Mouse (Mus musculus): ENCODE measurements around the gene Gm36176. TPM values are rescaled to one million over a fixed set of nuclear protein-coding genes. Genes with fewer than 3 reads are reported as not detected.

Gm36176 gene
- polyA plus RNA-seq, 1 experiment from 2014 or later: not detected

DNA sequence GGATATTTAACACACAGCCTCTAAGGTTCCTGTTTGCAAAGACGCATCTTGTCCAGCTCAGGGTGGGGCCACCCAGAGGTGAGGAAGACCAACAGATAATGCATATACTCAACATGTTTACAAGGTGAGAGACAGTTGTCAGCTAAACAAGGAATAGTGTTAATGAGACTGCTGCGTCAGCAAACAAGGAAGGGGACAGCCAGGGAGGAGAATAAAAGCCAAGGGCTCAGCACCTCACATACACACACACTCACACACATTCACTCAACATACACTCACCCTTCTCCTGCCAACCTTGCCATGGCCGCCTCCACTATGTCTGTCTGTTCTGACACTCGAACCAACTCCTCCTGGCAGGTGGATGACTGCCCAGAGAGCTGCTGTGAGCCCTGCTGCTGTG, 32.2 kb upstream of the Gm36176 start, which contains the start of gene Gm2696:
TSS of gene Gm2696 (plus strand) at position 301 of the 400 bp plus-strand sequence.
- TF ChIP-seq CTCF (IDR thresholded peaks at IDR 0.05): no peak
- TF ChIP-seq EP300 (IDR thresholded peaks at IDR 0.05): no peak
- H3K9ac ChIP-seq (replicated peaks; ENCODE audit: low read depth): no peak within 1 kb of the TSS
- no peaks in the 10 kb centered on the region for H3K27me3 ChIP-seq (replicated peaks; ENCODE audit: insufficient read depth, low read length)
- 34% methylated on average over 4 of the region's 4 CpGs for WGBS
- DNase-seq (ENCODE audit: low spot score) (no peak), ATAC-seq (no peak)
- no peak within 1 kb of the TSS for H3K4me2 ChIP-seq (replicated peaks; ENCODE audit: low read depth, low read length)
- no peaks in the 10 kb centered on the region for H3K9me3 ChIP-seq (ENCODE audit: low read length)
- H3K36me3 ChIP-seq (ENCODE audit: insufficient read depth, low read length): no peaks in the 10 kb centered on the region
- H3K27ac ChIP-seq (ENCODE audit: low read length): no peak within 1 kb of the TSS
- H3K4me3 ChIP-seq (ENCODE audit: low read depth, low read length): no peak within 1 kb of the TSS
- no peaks in the 10 kb centered on the region for H3K4me1 ChIP-seq (ENCODE audit: insufficient read depth, low read depth, low read length)

GRCm38 (mm10) chr10:77815514-77815913, 31.1 kb upstream of the Gm36176 start:
- H3K27ac ChIP-seq (ENCODE audit: low read length): no peak overlapping the region
- no peaks in the 10 kb centered on the region for H3K9me3 ChIP-seq (ENCODE audit: low read length)
- H3K36me3 ChIP-seq (ENCODE audit: insufficient read depth, low read length): no peaks in the 10 kb centered on the region
- DNase-seq (ENCODE audit: low spot score) (peak; percentile 5), ATAC-seq (no peak)
- no peak overlapping the region for H3K4me3 ChIP-seq (ENCODE audit: low read depth, low read length)
- H3K9ac ChIP-seq (replicated peaks; ENCODE audit: low read depth): no peak overlapping the region
- TF ChIP-seq EP300 (IDR thresholded peaks at IDR 0.05) (no peak), CTCF (IDR thresholded peaks at IDR 0.05) (peak; percentile 72)
- no peak overlapping the region for H3K4me2 ChIP-seq (replicated peaks; ENCODE audit: low read depth, low read length)
- no peaks in the 10 kb centered on the region for H3K27me3 ChIP-seq (replicated peaks; ENCODE audit: insufficient read depth, low read length)
- H3K4me1 ChIP-seq (ENCODE audit: insufficient read depth, low read depth, low read length): no peaks in the 10 kb centered on the region
- 24% methylated on average over 5 of the region's 5 CpGs for WGBS

DNA sequence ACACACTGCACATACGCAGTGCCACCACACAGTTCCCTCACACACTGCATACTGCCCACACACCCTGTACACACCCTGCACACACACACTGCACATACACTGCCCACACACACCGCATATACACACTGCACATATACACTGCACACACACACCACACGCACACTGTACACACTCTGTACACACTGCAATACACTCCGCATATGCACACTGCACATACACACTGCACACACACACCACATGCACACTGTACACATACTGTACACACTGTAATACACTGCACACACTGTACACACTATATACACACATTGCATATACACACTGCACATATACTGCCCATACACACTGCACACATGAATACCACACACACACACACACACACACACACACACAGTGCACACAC, 28.1 kb upstream of the Gm36176 start:
- H3K36me3 ChIP-seq (ENCODE audit: insufficient read depth, low read length): no peaks in the 10 kb centered on the region
- no peak overlapping the region for H3K4me3 ChIP-seq (ENCODE audit: low read depth, low read length)
- ATAC-seq: no peak
- H3K27me3 ChIP-seq (replicated peaks; ENCODE audit: insufficient read depth, low read length): no peaks in the 10 kb centered on the region
- DNase-seq (ENCODE audit: low spot score): no peak
- no peak overlapping the region for H3K4me2 ChIP-seq (replicated peaks; ENCODE audit: low read depth, low read length)
- H3K9me3 ChIP-seq (ENCODE audit: low read length): no peaks in the 10 kb centered on the region
- H3K27ac ChIP-seq (ENCODE audit: low read length): no peak overlapping the region
- H3K9ac ChIP-seq (replicated peaks; ENCODE audit: low read depth): no peak overlapping the region
- WGBS: 97% methylated on average over 4 of the region's 4 CpGs
- H3K4me1 ChIP-seq (ENCODE audit: insufficient read depth, low read depth, low read length): no peaks in the 10 kb centered on the region
- TF ChIP-seq EP300 (IDR thresholded peaks at IDR 0.05): no peak
- TF ChIP-seq CTCF (IDR thresholded peaks at IDR 0.05): no peak

DNA sequence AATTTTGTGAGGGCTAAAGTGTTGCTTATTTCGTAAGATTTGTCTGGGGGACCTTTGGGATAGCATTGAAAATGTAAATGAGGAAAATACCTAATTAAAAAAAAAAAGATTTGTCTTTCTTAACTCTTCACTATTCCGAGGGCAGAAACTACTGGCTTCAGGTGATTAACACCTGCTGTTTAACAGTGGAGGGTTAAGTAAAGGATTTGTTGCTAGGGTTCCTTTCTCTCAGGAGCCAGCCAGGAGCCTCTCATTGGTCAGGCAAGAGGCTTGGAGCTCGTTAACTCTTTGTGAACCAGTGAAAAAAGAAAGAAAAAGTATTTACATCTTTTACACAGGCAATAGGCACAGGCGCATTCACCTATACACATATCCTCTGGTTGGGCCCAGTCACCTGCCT, 27.4 kb upstream of the Gm36176 start:
- 32% methylated on average over 4 of the region's 4 CpGs for whole genome bisulfite sequencing
- Histone ChIP-seq H3K4me3 (ENCODE audit: low read depth, low read length) (no peak overlapping the region), H3K36me3 (ENCODE audit: insufficient read depth, low read length) (no peaks in the 10 kb centered on the region), H3K4me1 (ENCODE audit: insufficient read depth, low read depth, low read length) (no peaks in the 10 kb centered on the region), H3K4me2 (replicated peaks; ENCODE audit: low read depth, low read length) (no peak overlapping the region), H3K9me3 (ENCODE audit: low read length) (no peaks in the 10 kb centered on the region), H3K9ac (replicated peaks; ENCODE audit: low read depth) (no peak overlapping the region), H3K27ac (ENCODE audit: low read length) (no peak overlapping the region), H3K27me3 (replicated peaks; ENCODE audit: insufficient read depth, low read length) (no peaks in the 10 kb centered on the region)
- DNase-seq (ENCODE audit: low spot score) (no peak), ATAC-seq (no peak)
- TF ChIP-seq CTCF (IDR thresholded peaks at IDR 0.05) (no peak), EP300 (IDR thresholded peaks at IDR 0.05) (no peak)

- Histone ChIP-seq H3K4me1 (ENCODE audit: insufficient read depth, low read depth, low read length) (no peaks in the 10 kb centered on the region), H3K4me3 (ENCODE audit: low read depth, low read length) (no peak within 1 kb of the TSS), H3K9me3 (ENCODE audit: low read length) (no peaks in the 10 kb centered on the region), H3K4me2 (replicated peaks; ENCODE audit: low read depth, low read length) (no peak within 1 kb of the TSS), H3K9ac (replicated peaks; ENCODE audit: low read depth) (no peak within 1 kb of the TSS), H3K27ac (ENCODE audit: low read length) (no peak within 1 kb of the TSS), H3K27me3 (replicated peaks; ENCODE audit: insufficient read depth, low read length) (no peaks in the 10 kb centered on the region), H3K36me3 (ENCODE audit: insufficient read depth, low read length) (no peaks in the 10 kb centered on the region)
- peak; percentile 62 for ATAC-seq
- 42% methylated on average over 6 of the region's 6 CpGs for WGBS
- TF ChIP-seq EP300 (IDR thresholded peaks at IDR 0.05): no peak
- TF ChIP-seq CTCF (IDR thresholded peaks at IDR 0.05): no peak
- DNase-seq (ENCODE audit: low spot score): peak; percentile 12
These were observed 19.7 kb upstream of the Gm36176 start, which contains the start of gene Krtap10-4 for GRCm38 (mm10) chr10:77826951-77827350. Krtap10-4 (minus strand) TSS chr10:77827095.

GRCm38 (mm10) chr10:77835647-77836046, 11.0 kb upstream of the Gm36176 start, which contains the start of gene Krtap10-10:
Krtap10-10 (plus strand) TSS chr10:77835947.
- Histone ChIP-seq H3K9me3 (ENCODE audit: low read length) (no peaks in the 10 kb centered on the region), H3K27ac (ENCODE audit: low read length) (no peak within 1 kb of the TSS), H3K4me2 (replicated peaks; ENCODE audit: low read depth, low read length) (no peak within 1 kb of the TSS), H3K4me3 (ENCODE audit: low read depth, low read length) (no peak within 1 kb of the TSS), H3K36me3 (ENCODE audit: insufficient read depth, low read length) (no peaks in the 10 kb centered on the region), H3K4me1 (ENCODE audit: insufficient read depth, low read depth, low read length) (no peaks in the 10 kb centered on the region), H3K27me3 (replicated peaks; ENCODE audit: insufficient read depth, low read length) (no peaks in the 10 kb centered on the region), H3K9ac (replicated peaks; ENCODE audit: low read depth) (no peak within 1 kb of the TSS)
- no peak for ATAC-seq
- 65% methylated on average over 8 of the region's 9 CpGs for WGBS
- no peak for DNase-seq (ENCODE audit: low spot score)
- TF ChIP-seq EP300 (IDR thresholded peaks at IDR 0.05) (no peak), CTCF (IDR thresholded peaks at IDR 0.05) (no peak)

GRCm38 (mm10) chr10:77839006-77839405, 7.6 kb upstream of the Gm36176 start:
- 66% methylated on average over 6 of the region's 6 CpGs for WGBS
- no peaks in the 10 kb centered on the region for H3K27me3 ChIP-seq (replicated peaks; ENCODE audit: insufficient read depth, low read length)
- no peak for TF ChIP-seq CTCF (IDR thresholded peaks at IDR 0.05)
- TF ChIP-seq EP300 (IDR thresholded peaks at IDR 0.05): no peak

More at GRCm38 (mm10) chr10:77839006-77839405, 7.6 kb upstream of the Gm36176 start:
- no peak overlapping the region for H3K27ac ChIP-seq (ENCODE audit: low read length)
- no peaks in the 10 kb centered on the region; the same call in 1 of the 2 replicates for H3K9me3 ChIP-seq (ENCODE audit: low read length)
- H3K36me3 ChIP-seq (ENCODE audit: insufficient read depth, low read length): no peaks in the 10 kb centered on the region
- H3K9ac ChIP-seq (replicated peaks; ENCODE audit: low read depth): no peak overlapping the region
- no peak overlapping the region for H3K4me2 ChIP-seq (replicated peaks; ENCODE audit: low read depth, low read length)
- H3K4me3 ChIP-seq (ENCODE audit: low read depth, low read length): no peak overlapping the region
- H3K4me1 ChIP-seq (ENCODE audit: insufficient read depth, low read depth, low read length): no peaks in the 10 kb centered on the region
- ATAC-seq: no peak
- DNase-seq (ENCODE audit: low spot score): no peak
